Mouse (Mus musculus) heart, embryonic 15.5 days (tissue): ENCODE measurements around the gene a. TPM values are rescaled to one million over a fixed set of nuclear protein-coding genes. Genes with fewer than 3 reads are reported as not detected.
A peak's percentile ranks its signal among the peaks of the same experiment; 100 is the strongest.

Experiments
- ATAC-seq: fragments of 200-750 bp; cut with Nextera tagmentation; replicated peaks from 2 replicates; pipeline ENCODE4 v1.8.0; 2017; ENCODE audit warnings: low read depth, moderate TSS enrichment; ENCODE audit not compliant: insufficient number of reproducible peaks, insufficient read depth, low FRiP score
- H3K27ac ChIP-seq: fragments of 300-500 bp; sonication (generic); 2 replicates; pipeline ENCODE4 v1.5.1; 2015; ENCODE audit warnings: mild to moderate bottlenecking, inconsistent platforms
- H3K27me3 ChIP-seq: fragments of 300-500 bp; sonication (generic); 2 replicates; pipeline ENCODE4 v1.6.1; 2015; ENCODE audit warnings: inconsistent platforms
- H3K36me3 ChIP-seq: fragments of 300-500 bp; sonication (generic); 2 replicates; pipeline ENCODE4 v1.6.1; 2015; ENCODE audit warnings: mild to moderate bottlenecking, inconsistent platforms
- H3K4me1 ChIP-seq: fragments of 300-500 bp; sonication (generic); replicated peaks from 2 replicates; pipeline ENCODE4 v1.6.1; 2015; ENCODE audit warnings: inconsistent platforms
- H3K4me2 ChIP-seq: fragments of 300-500 bp; sonication (generic); 2 replicates; pipeline ENCODE4 v1.6.1; 2015; ENCODE audit warnings: inconsistent platforms, mild to moderate bottlenecking, moderate library complexity
- H3K4me3 ChIP-seq: fragments of 300-500 bp; sonication (generic); 2 replicates; pipeline ENCODE4 v1.5.1; 2015; ENCODE audit warnings: mild to moderate bottlenecking, inconsistent platforms
- H3K9ac ChIP-seq: fragments of 300-500 bp; sonication (generic); 2 replicates; pipeline ENCODE4 v1.6.1; 2015; ENCODE audit warnings: mild to moderate bottlenecking, inconsistent platforms
- H3K9me3 ChIP-seq: fragments of 300-500 bp; sonication (generic); replicated peaks from 2 replicates; pipeline ENCODE4 v1.6.1; 2016; ENCODE audit warnings: inconsistent platforms
- WGBS: fragments of 180-500 bp; shearing (Covaris S2); methylation state at CpG from one replicate; pipeline ENCODE4 v1.1.7; 2015; ENCODE audit warnings: mixed read lengths; 5-methylcytosine and 5-hydroxymethylcytosine counted together
- polyA plus RNA-seq: library from polyadenylated mRNA; unstranded; fragments of >200 nt; fragmentation: Nextera tagmentation; extraction: Ambion mirVana; gene quantifications from 2 replicates; pipeline ENCODE4 v1.2.1, GENCODE M21; 2015

a gene
- polyA plus RNA-seq, 1 experiment from 2014 or later = 0.30 TPM

DNA sequence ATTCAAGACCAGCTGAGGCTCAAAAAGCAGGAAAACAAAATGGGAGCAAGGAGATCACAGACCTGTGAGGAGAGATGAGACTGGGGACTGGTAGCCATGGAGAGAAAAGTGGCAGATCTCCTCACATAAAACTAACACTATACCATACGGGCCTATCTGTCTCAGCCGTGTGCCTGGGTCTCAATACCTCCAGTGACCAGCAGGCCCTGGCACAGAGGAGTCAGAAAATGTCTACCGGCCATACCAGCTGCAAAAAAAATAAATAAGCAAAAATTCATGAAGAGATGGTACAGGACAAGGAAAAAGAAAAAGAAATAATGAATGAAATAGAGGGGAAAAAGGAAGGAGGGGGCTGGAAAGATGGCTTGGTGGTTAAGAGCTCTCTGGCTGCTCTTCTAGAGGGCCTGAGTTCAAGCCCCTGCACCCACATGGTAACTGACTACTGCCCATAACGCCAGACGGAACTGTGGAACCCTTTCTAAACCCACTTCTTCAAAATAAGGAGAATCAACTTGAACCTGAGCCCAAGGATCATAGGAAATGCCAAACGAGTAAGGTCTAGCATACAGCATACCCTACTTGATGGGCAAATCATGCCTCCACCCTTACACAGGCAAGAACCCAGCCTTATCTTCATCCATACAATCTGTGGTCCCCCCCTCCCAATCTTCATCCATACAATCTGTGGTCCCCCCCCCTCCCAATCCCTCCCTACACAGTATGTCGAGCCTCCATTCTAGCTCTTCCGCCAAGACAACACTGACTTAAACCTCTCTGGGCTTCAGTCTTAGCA is 281.3 kb downstream of the a start:
- no peaks in the 10 kb centered on the region for H3K9me3 ChIP-seq
- no peak overlapping the region for H3K27ac ChIP-seq
- H3K36me3 ChIP-seq = peaks cover 8% of the 10 kb centered on the region; the same call in 1 of the 2 replicates
- no peak overlapping the region for H3K4me3 ChIP-seq
- no peak for ATAC-seq
- no peaks in the 10 kb centered on the region for H3K27me3 ChIP-seq
- H3K9ac ChIP-seq = no peak overlapping the region
- H3K4me1 ChIP-seq = peaks cover 25% of the 10 kb centered on the region
- peak overlapping the region; percentile 74; the same call in 1 of the 2 replicates for H3K4me2 ChIP-seq
- 79% methylated on average over 8 of the region's 8 CpGs for WGBS

DNA sequence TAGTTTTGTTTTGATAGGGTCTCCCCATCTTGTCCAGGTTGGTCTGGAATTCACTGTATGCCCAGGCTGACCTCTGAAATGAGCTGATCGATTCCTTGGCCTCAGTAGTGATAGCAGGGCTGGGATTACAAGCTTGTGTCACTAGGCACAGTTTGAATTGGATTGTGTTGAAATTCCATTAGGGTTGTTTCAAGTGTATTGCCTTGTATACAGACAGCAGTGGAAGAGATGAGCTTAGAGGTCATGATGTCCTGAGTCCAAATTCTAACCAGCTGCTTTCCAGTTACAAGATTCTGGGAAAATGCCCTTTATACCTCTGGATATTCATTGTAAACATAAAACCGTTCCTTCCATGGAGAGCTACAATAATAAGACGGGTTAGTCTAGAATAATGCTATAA is 282.1 kb downstream of the a start:
- Histone ChIP-seq H3K4me2 (peak overlapping the region; percentile 74), H3K27me3 (no peaks in the 10 kb centered on the region), H3K9ac (peak overlapping the region; percentile 69), H3K9me3 (no peaks in the 10 kb centered on the region), H3K4me3 (peak overlapping the region; percentile 78), H3K27ac (peak overlapping the region; percentile 68; the same call in 1 of the 2 replicates), H3K4me1 (peaks cover 25% of the 10 kb centered on the region), H3K36me3 (peaks cover 1% of the 10 kb centered on the region; the same call in 1 of the 2 replicates)
- 17% methylated on average over 3 of the region's 3 CpGs for WGBS
- no peak for ATAC-seq

DNA sequence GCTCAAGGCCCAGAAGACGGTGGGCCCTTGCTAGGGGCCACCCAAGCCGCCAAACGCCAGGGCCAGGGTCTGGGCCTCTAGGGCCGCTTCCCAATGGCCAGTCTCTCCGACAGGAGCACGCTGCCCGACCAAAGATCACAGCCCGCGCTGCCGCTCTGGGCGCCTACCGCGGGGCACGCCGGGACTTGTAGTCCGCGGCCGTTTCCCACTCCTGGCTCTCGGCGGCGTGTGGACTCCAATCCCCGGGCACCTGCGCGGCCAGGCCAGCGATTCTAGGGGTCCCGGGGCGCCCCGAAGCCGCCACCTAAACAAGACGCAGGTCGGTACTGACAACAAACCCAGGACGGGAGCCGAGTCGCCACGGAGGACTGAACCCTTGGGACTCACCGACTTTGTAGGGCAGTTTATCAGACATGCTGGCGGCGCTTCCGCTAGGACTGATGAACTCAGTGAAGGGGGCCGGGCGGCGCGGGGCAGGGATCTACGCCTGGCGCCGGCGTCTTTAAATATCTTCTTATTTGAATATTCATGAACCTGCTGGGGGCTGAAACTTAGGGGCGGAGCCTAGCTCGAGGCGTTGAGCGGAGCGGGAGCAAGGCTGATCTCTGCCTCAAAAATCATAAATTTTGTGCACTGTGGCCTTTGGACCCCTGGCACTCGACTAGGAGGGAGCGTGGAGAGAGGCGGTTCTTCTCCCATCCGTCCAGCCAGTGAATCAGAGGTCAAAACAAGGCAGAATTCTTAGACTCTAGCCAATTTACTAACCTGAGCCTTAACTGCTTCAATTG is 283.0 kb downstream of the a start, which contains the start of gene Ahcy:
Ahcy (minus strand) TSS at position 520 of the 788 bp plus-strand sequence.
- Histone ChIP-seq H3K4me3 (peak within 1 kb of the TSS; percentile 78), H3K4me2 (peak within 1 kb of the TSS; percentile 74), H3K27me3 (no peaks in the 10 kb centered on the region), H3K4me1 (peaks cover 25% of the 10 kb centered on the region), H3K36me3 (no peaks in the 10 kb centered on the region), H3K9ac (peak within 1 kb of the TSS; percentile 69), H3K9me3 (no peaks in the 10 kb centered on the region), H3K27ac (peak within 1 kb of the TSS; percentile 68)
- ATAC-seq = peak; percentile 95
- WGBS = under 1% methylated on average over 56 of the region's 56 CpGs

DNA sequence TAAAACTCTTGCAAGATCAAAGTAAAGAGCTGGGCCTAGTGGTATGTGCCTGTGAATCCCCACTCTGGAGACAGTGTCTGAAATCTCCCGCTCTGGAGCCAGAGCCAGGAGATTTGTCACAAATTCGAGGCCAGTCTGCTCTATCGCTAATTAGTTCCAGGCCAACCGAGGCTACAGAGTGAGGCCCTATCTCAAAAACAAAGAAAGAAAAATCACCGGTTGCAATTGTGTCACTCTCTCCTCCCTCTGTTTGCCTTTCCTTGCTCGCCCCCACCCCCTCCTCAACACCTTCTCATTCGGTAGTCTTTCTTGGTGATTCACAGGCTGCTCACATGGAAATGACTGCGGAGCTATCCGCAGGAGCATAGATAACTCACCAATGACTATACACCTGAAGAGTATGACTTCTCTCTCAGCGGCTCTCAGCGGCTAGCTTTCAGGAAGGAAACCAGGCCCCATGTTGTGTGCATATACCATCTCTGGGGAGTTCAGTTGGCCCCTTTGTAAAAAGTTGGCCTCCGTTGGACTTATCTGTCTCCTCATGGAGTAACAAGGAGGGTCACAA is 283.6 kb downstream of the a start:
- H3K4me2 ChIP-seq = peak overlapping the region; percentile 74
- no peak for ATAC-seq
- no peaks in the 10 kb centered on the region for H3K36me3 ChIP-seq
- H3K4me3 ChIP-seq = peak overlapping the region; percentile 78
- H3K4me1 ChIP-seq = peaks cover 25% of the 10 kb centered on the region
- H3K27ac ChIP-seq = peak overlapping the region; percentile 68
- no peaks in the 10 kb centered on the region for H3K9me3 ChIP-seq
- no peaks in the 10 kb centered on the region for H3K27me3 ChIP-seq
- peak overlapping the region; percentile 69 for H3K9ac ChIP-seq
- 17% methylated on average over 12 of the region's 12 CpGs for WGBS

DNA sequence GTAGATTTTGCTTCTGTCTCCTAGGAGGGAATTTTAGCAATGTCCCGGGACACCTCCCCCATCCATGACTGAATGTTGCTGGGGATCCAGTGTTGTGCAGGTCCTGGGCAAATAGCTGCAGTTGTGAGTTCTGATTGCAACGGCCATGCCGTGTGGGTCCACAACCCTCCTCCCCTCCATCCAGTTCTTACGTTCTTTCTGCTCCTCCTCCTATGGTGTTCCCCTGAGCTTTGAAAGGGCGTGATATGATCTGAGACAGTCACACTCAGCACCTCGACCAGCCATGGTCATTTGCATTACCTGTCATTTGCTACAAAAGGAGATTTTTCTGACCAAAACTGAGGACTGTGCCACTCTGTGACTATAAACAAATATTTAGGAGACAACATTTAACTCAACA is 284.4 kb downstream of the a start:
- WGBS = 69% methylated on average over 6 of the region's 6 CpGs
- no peaks in the 10 kb centered on the region for H3K27me3 ChIP-seq

DNA sequence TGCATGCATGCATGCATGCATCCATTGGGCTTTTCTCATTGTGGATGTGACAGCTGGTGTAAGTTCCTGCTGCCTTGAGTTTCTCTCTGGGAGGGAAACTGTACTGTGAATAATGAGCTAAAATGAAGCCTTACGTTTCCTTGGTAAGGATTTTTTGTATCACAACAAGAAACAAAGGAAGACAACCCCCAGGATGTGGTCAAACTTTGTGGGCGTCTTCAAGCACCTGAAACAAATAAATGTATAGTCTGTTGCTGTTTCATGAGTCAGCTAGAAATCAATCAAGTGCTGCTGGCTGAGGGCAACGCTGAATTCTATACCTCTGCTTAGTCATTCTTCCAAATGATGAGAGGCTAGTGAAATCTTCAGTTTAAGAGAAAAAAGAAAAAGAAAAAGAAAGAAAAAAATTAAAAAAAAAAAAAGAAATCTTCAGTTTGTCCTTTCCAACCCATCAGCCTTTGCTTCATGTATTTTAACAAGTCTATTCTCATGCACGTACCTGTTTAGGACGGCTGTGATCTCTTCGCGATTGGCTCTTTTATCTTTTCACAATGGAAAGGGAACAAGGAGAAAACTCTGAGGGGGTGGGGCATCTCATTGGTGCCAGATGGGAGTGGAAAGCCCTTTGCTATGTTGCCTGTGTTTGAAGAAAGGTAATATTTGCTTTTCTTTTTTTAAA is 288.4 kb downstream of the a start:
- Histone ChIP-seq H3K36me3 (no peaks in the 10 kb centered on the region), H3K27ac (no peak overlapping the region), H3K4me2 (no peak overlapping the region), H3K9me3 (no peaks in the 10 kb centered on the region), H3K9ac (no peak overlapping the region), H3K4me1 (peaks cover 10% of the 10 kb centered on the region), H3K4me3 (no peak overlapping the region), H3K27me3 (0 out of 2 replicates have a peak, but pooled peaks cover 3% of the 10 kb centered on the region)
- 40% methylated on average over 7 of the region's 7 CpGs for WGBS
- no peak for ATAC-seq

More for the DNA sequence above, 284.4 kb downstream of the a start:
- Histone ChIP-seq H3K4me1 (peaks cover 25% of the 10 kb centered on the region), H3K4me2 (no peak overlapping the region), H3K4me3 (no peak overlapping the region), H3K27ac (no peak overlapping the region), H3K9me3 (no peaks in the 10 kb centered on the region), H3K9ac (no peak overlapping the region), H3K36me3 (no peaks in the 10 kb centered on the region)
- ATAC-seq = no peak

DNA sequence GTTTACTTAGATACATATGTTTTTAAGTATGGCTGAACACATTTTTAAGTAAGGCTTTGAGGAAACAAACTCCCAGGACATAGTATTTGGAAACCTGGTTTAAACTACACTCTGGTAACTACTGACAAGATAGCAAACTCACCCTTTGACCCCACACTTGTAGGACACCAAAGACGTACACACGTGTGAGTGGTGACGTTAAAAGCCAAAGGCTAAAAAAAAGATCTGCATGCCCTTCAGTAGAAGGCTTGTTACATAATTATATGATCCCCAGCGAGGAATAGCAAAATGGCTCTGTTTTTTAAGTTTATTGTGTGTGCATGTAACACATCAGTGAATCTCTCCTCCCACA is 289.0 kb downstream of the a start:
- Histone ChIP-seq H3K4me3 (no peak overlapping the region), H3K4me1 (peaks cover 5% of the 10 kb centered on the region), H3K9ac (no peak overlapping the region), H3K36me3 (no peaks in the 10 kb centered on the region), H3K4me2 (no peak overlapping the region), H3K9me3 (no peaks in the 10 kb centered on the region), H3K27me3 (0 out of 2 replicates have a peak, but pooled peaks cover 3% of the 10 kb centered on the region), H3K27ac (no peak overlapping the region)
- WGBS = 56% methylated on average over 4 of the region's 4 CpGs
- no peak for ATAC-seq

DNA sequence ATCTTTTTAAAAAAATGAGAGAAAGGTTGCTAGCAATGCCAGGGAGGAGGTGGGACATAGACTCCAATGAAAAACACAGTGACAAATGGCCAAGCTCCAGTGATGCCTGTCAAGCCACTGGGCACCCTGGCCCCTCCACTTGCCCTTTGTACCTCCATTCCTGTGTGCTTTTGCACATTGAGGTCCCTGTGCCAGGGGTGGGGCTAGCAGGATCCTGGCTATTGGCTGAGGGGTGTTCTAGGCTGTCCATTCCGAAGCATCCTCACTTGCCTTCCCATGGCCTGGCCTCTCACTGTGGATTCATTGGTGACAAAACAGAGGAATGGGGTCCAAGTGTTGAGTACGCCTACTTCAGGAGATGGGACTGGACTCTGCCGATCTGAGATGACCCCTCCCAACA is 289.9 kb downstream of the a start:
- 80% methylated on average over 3 of the region's 3 CpGs for WGBS

DNA sequence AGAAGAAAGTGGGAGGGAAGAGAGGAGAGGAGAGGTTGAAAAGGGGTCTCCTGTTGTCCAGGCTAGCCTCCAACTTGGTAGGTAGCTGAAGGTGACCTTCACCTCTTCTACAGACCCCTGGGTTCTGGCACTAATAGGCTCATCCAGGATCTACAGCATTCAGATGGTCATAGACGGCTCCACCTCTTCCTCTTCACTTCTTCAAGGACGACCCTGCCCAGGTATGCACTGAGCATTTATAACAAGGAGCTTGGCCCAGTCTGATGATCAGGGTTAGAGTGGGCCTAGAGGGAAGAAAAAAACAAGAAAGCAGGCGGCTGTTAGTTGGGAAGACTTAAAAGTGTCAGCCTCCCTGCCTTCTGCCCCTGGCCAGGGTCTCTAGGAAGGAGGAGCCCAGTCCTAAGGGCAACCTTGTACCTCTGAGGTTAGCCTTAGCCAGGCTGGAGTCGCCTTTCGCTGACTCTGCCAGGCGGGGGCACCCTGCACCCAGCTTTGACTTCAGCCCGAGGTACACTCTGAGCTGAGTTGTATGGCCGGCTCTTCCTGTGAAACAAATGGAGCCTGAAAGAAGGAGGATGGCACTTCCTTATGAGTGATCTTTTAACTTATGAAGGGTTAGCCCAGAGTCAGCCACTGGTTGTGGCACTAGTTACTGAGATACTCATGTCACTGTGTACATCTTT is 291.1 kb downstream of the a start:
- no peaks in the 10 kb centered on the region for H3K9me3 ChIP-seq
- no peak for ATAC-seq
- no peaks in the 10 kb centered on the region for H3K36me3 ChIP-seq
- 16% methylated on average over 8 of the region's 8 CpGs for WGBS
- H3K9ac ChIP-seq = no peak overlapping the region
- no peak overlapping the region for H3K27ac ChIP-seq
- 0 out of 2 replicates have a peak, but pooled peaks cover 3% of the 10 kb centered on the region for H3K27me3 ChIP-seq
- no peak overlapping the region for H3K4me3 ChIP-seq
- H3K4me2 ChIP-seq = no peak overlapping the region
- no peaks in the 10 kb centered on the region for H3K4me1 ChIP-seq

More for the DNA sequence above, 289.9 kb downstream of the a start:
- Histone ChIP-seq H3K4me3 (no peak overlapping the region), H3K9me3 (no peaks in the 10 kb centered on the region), H3K27ac (no peak overlapping the region), H3K4me2 (no peak overlapping the region), H3K9ac (no peak overlapping the region), H3K27me3 (0 out of 2 replicates have a peak, but pooled peaks cover 3% of the 10 kb centered on the region), H3K4me1 (no peaks in the 10 kb centered on the region), H3K36me3 (no peaks in the 10 kb centered on the region)
- no peak for ATAC-seq

DNA sequence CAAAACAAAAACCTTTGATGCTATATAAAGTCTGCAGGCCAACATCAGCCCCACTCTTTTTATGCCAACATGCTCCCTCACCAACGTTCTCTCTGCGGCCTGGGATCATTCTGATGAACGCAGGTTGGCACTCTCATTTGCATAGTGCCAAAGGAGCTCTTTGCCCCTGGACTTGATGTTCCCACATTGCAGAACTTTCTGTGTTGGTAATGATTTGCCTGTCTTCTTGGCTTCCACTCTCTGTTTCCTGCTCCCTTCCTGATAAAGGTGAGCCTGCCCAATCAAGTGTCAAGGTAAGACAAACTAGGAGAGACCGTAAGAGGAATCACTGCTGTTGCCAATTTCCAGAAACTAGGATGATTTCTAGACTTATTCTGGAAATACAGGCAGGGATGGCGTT is 293.3 kb downstream of the a start:
- no peaks in the 10 kb centered on the region for H3K9me3 ChIP-seq
- no peak for ATAC-seq
- H3K4me1 ChIP-seq = no peaks in the 10 kb centered on the region
- H3K36me3 ChIP-seq = no peaks in the 10 kb centered on the region
- H3K27ac ChIP-seq = no peak overlapping the region
- no peak overlapping the region for H3K4me2 ChIP-seq
- WGBS = 79% methylated on average over 5 of the region's 5 CpGs
- 0 out of 2 replicates have a peak, but pooled peaks cover 3% of the 10 kb centered on the region for H3K27me3 ChIP-seq
- no peak overlapping the region for H3K9ac ChIP-seq
- H3K4me3 ChIP-seq = no peak overlapping the region
